Mouse (Mus musculus) hindbrain, embryonic 13.5 days (tissue): ENCODE measurements around the gene Dvl3. TPM values are rescaled to one million over a fixed set of nuclear protein-coding genes. Genes with fewer than 3 reads are reported as not detected.
A peak's percentile ranks its signal among the peaks of the same experiment; 100 is the strongest.
"Not testable (repeated sequence)": the region's sequence is repeated elsewhere in the genome, so short reads cannot be mapped to it uniquely, and the experiment has no call there.

Experiments used
- ATAC-seq: fragments of 200-750 bp; cut with Nextera tagmentation; 2 replicates; pipeline ENCODE4 v1.8.0; 2017; ENCODE audit warnings: moderate TSS enrichment; ENCODE audit not compliant: low FRiP score
- H3K27ac ChIP-seq: fragments of 300-500 bp; sonication (generic); 2 replicates; pipeline ENCODE4 v1.5.1; 2015; ENCODE audit warnings: inconsistent platforms, mild to moderate bottlenecking, moderate library complexity
- H3K27me3 ChIP-seq: fragments of 300-500 bp; sonication (generic); 2 replicates; pipeline ENCODE4 v1.6.1; 2015; ENCODE audit warnings: mild to moderate bottlenecking, inconsistent platforms
- H3K36me3 ChIP-seq: fragments of 300-500 bp; sonication (generic); 2 replicates; pipeline ENCODE4 v1.6.1; 2015; ENCODE audit warnings: mild to moderate bottlenecking, inconsistent platforms
- H3K4me1 ChIP-seq: fragments of 300-500 bp; sonication (generic); replicated peaks from 2 replicates; pipeline ENCODE4 v1.6.1; 2015; ENCODE audit warnings: inconsistent platforms
- H3K4me2 ChIP-seq: fragments of 300-500 bp; sonication (generic); 2 replicates; pipeline ENCODE4 v1.6.1; 2015; ENCODE audit warnings: inconsistent platforms, mild to moderate bottlenecking, moderate library complexity
- H3K4me3 ChIP-seq: fragments of 300-500 bp; sonication (generic); 2 replicates; pipeline ENCODE4 v1.5.1; 2015; ENCODE audit warnings: mild to moderate bottlenecking, inconsistent platforms
- H3K9ac ChIP-seq: fragments of 300-500 bp; sonication (generic); 2 replicates; pipeline ENCODE4 v1.6.1; 2015; ENCODE audit warnings: mild to moderate bottlenecking, inconsistent platforms
- H3K9me3 ChIP-seq: fragments of 300-500 bp; sonication (generic); 2 replicates; pipeline ENCODE4 v1.6.1; 2016; ENCODE audit warnings: inconsistent platforms
- WGBS: fragments of 180-500 bp; shearing (Covaris S2); methylation state at CpG from one replicate; pipeline ENCODE4 v1.1.7; 2015; 5-methylcytosine and 5-hydroxymethylcytosine counted together
- polyA plus RNA-seq: library from polyadenylated mRNA; unstranded; fragments of >200 nt; fragmentation: Nextera tagmentation; extraction: Ambion mirVana; gene quantifications from 2 replicates; pipeline ENCODE4 v1.2.1, GENCODE M21; 2015

The Dvl3 gene
- polyA plus RNA-seq = 40.7 and 43.5 TPM in 2 replicates

DNA sequence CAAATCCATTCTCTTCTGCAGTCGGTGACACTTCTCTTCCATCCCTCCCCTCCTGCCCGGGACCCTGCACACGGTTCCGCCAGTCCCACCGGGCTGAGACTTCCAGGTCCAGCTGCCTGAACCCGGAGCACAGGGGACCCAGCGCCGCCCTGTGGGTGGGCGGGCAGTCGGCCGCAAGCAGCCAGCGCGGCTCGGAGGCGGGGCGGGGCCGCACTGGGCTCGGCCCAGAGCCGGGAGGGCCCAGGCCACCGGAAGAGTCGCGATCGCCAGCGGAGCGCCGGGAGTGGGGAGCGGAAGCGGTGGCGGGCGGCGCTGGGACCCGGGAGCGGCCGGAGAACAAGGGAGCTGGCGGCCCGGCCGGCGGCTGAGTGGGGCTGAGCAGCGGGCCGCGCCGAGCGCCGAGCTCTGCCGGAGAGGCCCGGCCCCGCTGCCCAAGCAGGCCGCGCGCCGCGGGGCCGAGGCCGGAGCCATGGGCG is at the start of gene Dvl3:
Gene Dvl3 (plus strand): TSS at position 257 of the 476 bp plus-strand sequence.
- under 1% methylated on average over 50 of the region's 55 CpGs for WGBS
- Histone ChIP-seq H3K4me1 (peaks cover 36% of the 10 kb centered on the region), H3K4me2 (peak within 1 kb of the TSS; percentile 97), H3K9ac (peak within 1 kb of the TSS; percentile 98), H3K36me3 (peaks cover 9% of the 10 kb centered on the region), H3K9me3 (no peaks in the 10 kb centered on the region), H3K4me3 (peak within 1 kb of the TSS; percentile 69), H3K27me3 (no peaks in the 10 kb centered on the region), H3K27ac (peak within 1 kb of the TSS; percentile 96)
- peak; percentile 94 for ATAC-seq

- no peaks in the 10 kb centered on the region for H3K9me3 ChIP-seq
- H3K9ac ChIP-seq = no peak overlapping the region
- no peak for ATAC-seq
- no peak overlapping the region for H3K27ac ChIP-seq
- no peak overlapping the region for H3K4me3 ChIP-seq
- H3K36me3 ChIP-seq = no peaks in the 10 kb centered on the region
- no peaks in the 10 kb centered on the region for H3K27me3 ChIP-seq
- WGBS = 96% methylated on average over 2 of the region's 2 CpGs
- no peaks in the 10 kb centered on the region for H3K4me1 ChIP-seq
- no peak overlapping the region for H3K4me2 ChIP-seq
Measured at GRCm38 (mm10) chr16:20470981-20471380, 45.8 kb upstream of the Dvl3 start.

DNA sequence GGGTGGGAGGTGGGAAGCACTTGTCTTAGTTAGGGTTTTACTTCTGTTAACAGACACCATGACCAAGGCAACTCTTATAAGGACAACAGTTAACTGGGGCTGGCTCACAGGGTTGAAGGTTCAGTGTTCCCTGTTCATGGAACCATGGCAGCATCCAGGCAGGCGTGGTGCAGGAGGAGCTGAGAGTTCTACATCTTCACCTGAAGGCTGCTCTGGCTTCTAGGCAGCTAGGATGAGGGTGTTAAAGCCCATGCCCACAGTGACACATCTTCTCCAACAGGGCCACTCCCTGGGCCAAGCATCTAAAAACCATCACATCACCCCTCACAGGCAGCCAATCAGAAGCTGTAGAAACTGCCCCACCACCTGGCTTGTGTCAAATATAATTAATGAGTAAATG is 45.1 kb upstream of the Dvl3 start:
- Histone ChIP-seq H3K27ac (no peak overlapping the region), H3K9ac (no peak overlapping the region), H3K27me3 (no peaks in the 10 kb centered on the region), H3K4me2 (no peak overlapping the region), H3K4me1 (no peaks in the 10 kb centered on the region), H3K4me3 (no peak overlapping the region), H3K9me3 (no peaks in the 10 kb centered on the region), H3K36me3 (no peaks in the 10 kb centered on the region)
- ATAC-seq = no peak
- WGBS = 96% methylated on average over 1 of the region's 1 CpGs

DNA sequence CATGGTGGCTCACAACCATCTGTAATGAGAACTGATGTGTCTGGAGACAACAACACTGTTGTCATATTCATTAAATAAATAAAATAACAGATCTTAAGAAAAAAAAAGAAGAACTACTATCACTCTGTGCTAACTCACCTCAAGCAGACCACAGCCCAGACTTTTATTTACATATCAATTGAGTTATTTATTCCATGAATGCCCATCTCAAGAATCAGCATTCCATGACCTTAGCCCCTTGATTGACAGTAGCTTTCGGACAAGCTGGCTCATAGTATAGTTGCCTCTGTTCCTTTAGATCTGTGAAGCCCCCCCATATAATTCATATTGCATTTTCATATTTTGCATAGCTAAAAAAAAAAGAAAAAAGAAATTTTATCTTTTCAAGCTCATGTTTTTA is 43.0 kb upstream of the Dvl3 start:
- ATAC-seq = no peak
- Histone ChIP-seq H3K4me2 (no peak overlapping the region), H3K9me3 (no peaks in the 10 kb centered on the region), H3K9ac (no peak overlapping the region), H3K4me3 (no peak overlapping the region), H3K4me1 (peaks cover 4% of the 10 kb centered on the region; the same call in 1 of the 2 replicates), H3K36me3 (no peaks in the 10 kb centered on the region), H3K27ac (no peak overlapping the region), H3K27me3 (no peaks in the 10 kb centered on the region)
- 57% methylated on average over 1 of the region's 1 CpGs for WGBS

- ATAC-seq = no peak
- Histone ChIP-seq H3K4me3 (no peak overlapping the region), H3K9me3 (no peaks in the 10 kb centered on the region), H3K27me3 (no peaks in the 10 kb centered on the region), H3K27ac (no peak overlapping the region), H3K4me1 (peaks cover 4% of the 10 kb centered on the region; the same call in 1 of the 2 replicates), H3K4me2 (no peak overlapping the region), H3K9ac (no peak overlapping the region), H3K36me3 (no peaks in the 10 kb centered on the region)
- WGBS = 93% methylated on average over 8 of the region's 8 CpGs
Measured at GRCm38 (mm10) chr16:20474211-20474610, 42.6 kb upstream of the Dvl3 start.

DNA sequence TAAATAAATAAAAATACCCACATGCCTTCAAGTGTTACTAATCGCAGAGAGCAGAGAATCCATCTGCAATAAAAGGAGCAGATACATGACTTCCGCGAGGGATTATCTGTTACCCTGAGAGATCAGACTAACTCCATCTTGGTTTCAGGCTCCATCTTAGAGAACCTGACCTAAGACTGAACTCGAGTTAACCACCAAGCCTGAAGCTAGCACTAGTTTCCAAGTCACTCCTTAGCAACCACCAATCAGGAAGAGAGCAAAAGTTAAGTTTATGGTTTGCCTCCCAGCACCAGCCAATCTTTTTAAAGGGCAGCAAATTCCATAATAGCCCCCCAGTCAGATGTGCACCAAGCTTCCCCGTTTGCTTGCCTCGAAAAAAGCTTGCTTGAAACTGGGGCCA is 42.0 kb upstream of the Dvl3 start:
- Histone ChIP-seq H3K4me1 (peaks cover 4% of the 10 kb centered on the region; the same call in 1 of the 2 replicates), H3K27ac (no peak overlapping the region), H3K36me3 (no peaks in the 10 kb centered on the region), H3K9me3 (no peaks in the 10 kb centered on the region), H3K4me2 (no peak overlapping the region), H3K4me3 (no peak overlapping the region), H3K27me3 (no peaks in the 10 kb centered on the region), H3K9ac (no peak overlapping the region)
- WGBS = 91% methylated on average over 6 of the region's 6 CpGs
- ATAC-seq = no peak

DNA sequence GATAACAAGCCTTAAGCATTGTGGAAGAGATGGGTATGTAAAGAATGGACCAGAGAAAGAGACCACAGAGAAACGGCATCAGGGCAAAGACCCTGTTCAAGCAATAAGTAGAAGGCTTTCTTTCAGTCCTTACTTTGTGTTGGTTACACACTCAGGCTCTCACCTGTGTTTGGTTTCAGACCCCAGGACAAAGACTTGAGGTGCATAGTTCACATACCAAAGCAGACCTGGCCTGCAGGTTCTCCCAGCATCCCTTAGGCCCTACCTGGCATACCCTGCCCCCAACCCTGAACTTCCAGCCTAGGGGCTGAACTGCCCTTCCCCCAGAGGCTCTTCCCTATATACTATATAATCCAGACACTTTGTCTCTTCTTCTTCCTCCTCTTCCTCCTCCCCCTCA is 41.4 kb upstream of the Dvl3 start:
- Histone ChIP-seq H3K27me3 (no peaks in the 10 kb centered on the region), H3K4me1 (peaks cover 4% of the 10 kb centered on the region; the same call in 1 of the 2 replicates), H3K9ac (no peak overlapping the region), H3K4me2 (no peak overlapping the region), H3K36me3 (no peaks in the 10 kb centered on the region), H3K9me3 (no peaks in the 10 kb centered on the region), H3K27ac (no peak overlapping the region), H3K4me3 (no peak overlapping the region)
- 77% methylated on average over 1 of the region's 1 CpGs for WGBS
- ATAC-seq = no peak

GRCm38 (mm10) chr16:20476857-20477256 is 39.9 kb upstream of the Dvl3 start:
- Histone ChIP-seq H3K9ac (no peak overlapping the region), H3K27me3 (no peaks in the 10 kb centered on the region), H3K36me3 (no peaks in the 10 kb centered on the region), H3K4me3 (no peak overlapping the region), H3K9me3 (no peaks in the 10 kb centered on the region), H3K4me1 (peaks cover 4% of the 10 kb centered on the region; the same call in 1 of the 2 replicates), H3K4me2 (no peak overlapping the region), H3K27ac (no peak overlapping the region)
- ATAC-seq = no peak
- 64% methylated on average over 1 of the region's 1 CpGs for WGBS

DNA sequence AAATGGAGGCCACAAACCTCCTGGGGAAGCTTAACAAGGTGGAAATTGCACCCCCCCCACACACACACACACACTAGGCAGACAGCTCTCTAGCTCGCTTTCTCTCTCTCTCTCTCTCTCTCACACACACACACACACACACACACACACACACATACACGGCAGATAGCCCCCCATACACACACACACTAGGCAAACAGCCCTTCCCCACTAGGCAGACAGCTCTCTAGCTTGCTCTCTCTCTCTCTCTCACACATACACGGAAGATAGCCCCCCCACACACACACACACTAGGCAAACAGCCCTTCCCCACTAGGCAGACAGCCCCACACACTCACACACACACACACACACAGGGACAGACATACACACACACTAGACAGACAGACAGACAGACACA is 39.5 kb upstream of the Dvl3 start:
- Histone ChIP-seq H3K4me3 (no peak overlapping the region), H3K4me2 (no peak overlapping the region), H3K27ac (no peak overlapping the region), H3K9ac (no peak overlapping the region), H3K9me3 (no peaks in the 10 kb centered on the region), H3K36me3 (no peaks in the 10 kb centered on the region), H3K27me3 (no peaks in the 10 kb centered on the region), H3K4me1 (peaks cover 4% of the 10 kb centered on the region; the same call in 1 of the 2 replicates)
- ATAC-seq = no peak
- 65% methylated on average over 3 of the region's 3 CpGs for WGBS

DNA sequence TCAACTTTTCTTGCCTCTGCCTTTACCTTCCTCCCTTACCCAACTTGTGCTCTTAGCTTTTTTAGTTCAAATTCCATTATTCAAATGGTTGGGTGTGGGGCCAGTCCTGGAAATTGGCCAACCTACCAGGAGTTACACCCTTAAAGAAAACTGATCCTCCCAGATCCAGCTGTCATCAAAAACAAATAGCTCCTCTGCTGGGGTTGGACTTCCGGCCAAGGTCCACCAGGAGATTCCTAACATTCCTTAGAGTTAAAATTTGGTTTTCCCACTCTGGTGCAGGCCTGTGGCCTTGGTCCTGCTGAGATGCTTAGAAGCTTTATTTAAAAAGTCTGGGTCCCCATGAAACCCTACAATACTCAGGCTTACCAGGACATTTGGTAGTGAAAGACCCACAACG is 38.3 kb upstream of the Dvl3 start:
- Histone ChIP-seq H3K9ac (no peak overlapping the region), H3K9me3 (no peaks in the 10 kb centered on the region), H3K27ac (no peak overlapping the region), H3K36me3 (no peaks in the 10 kb centered on the region), H3K27me3 (no peaks in the 10 kb centered on the region), H3K4me3 (no peak overlapping the region), H3K4me2 (no peak overlapping the region), H3K4me1 (peaks cover 4% of the 10 kb centered on the region; the same call in 1 of the 2 replicates)
- ATAC-seq = no peak
- 68% methylated on average over 2 of the region's 2 CpGs for WGBS

GRCm38 (mm10) chr16:20479026-20479760 is 37.6 kb upstream of the Dvl3 start:
- H3K9ac ChIP-seq, H3K27ac ChIP-seq, H3K4me1 ChIP-seq, H3K9me3 ChIP-seq, H3K36me3 ChIP-seq, H3K4me3 ChIP-seq, H3K27me3 ChIP-seq, H3K4me2 ChIP-seq, ATAC-seq: not testable (repeated sequence)
- 95% methylated on average over 12 of the region's 12 CpGs for WGBS

GRCm38 (mm10) chr16:20480115-20480514 is 36.7 kb upstream of the Dvl3 start:
- Histone ChIP-seq H3K9ac (no peak overlapping the region), H3K27me3 (no peaks in the 10 kb centered on the region), H3K4me3 (no peak overlapping the region), H3K27ac (no peak overlapping the region), H3K36me3 (no peaks in the 10 kb centered on the region), H3K9me3 (no peaks in the 10 kb centered on the region), H3K4me1 (peaks cover 4% of the 10 kb centered on the region; the same call in 1 of the 2 replicates), H3K4me2 (no peak overlapping the region)
- ATAC-seq = no peak
- WGBS = 35% methylated on average over 3 of the region's 3 CpGs

GRCm38 (mm10) chr16:20481746-20482145 is 35.0 kb upstream of the Dvl3 start:
- Histone ChIP-seq H3K4me1 (peaks cover 4% of the 10 kb centered on the region; the same call in 1 of the 2 replicates), H3K4me3 (no peak overlapping the region), H3K9me3 (no peaks in the 10 kb centered on the region), H3K27me3 (no peaks in the 10 kb centered on the region), H3K4me2 (no peak overlapping the region), H3K9ac (no peak overlapping the region), H3K27ac (no peak overlapping the region), H3K36me3 (no peaks in the 10 kb centered on the region)
- no peak for ATAC-seq
- WGBS = 73% methylated on average over 2 of the region's 2 CpGs
